Mouse (Mus musculus): Measurements from ENCODE around the gene Akap6. TPM values are rescaled to one million over a fixed set of nuclear protein-coding genes. Genes with fewer than 3 reads are reported as not detected.
A peak's percentile ranks its signal among the peaks of the same experiment; 100 is the strongest.

The Akap6 gene
- polyA plus RNA-seq, 1 experiment from 2014 or later = 0.04 TPM

- Histone ChIP-seq H3K36me3 (ENCODE audit: control insufficient read depth, insufficient read depth) (no peaks in the 10 kb centered on the region), H3K4me2 (ENCODE audit: low read depth, low read length) (no peak overlapping the region), H3K4me3 (ENCODE audit: low read depth, low read length) (no peak overlapping the region), H3K27ac (ENCODE audit: low read length) (no peak overlapping the region), H3K4me1 (ENCODE audit: control insufficient read depth, low read depth, low read length) (no peaks in the 10 kb centered on the region), H3K9ac (ENCODE audit: low read depth, low read length) (no peak overlapping the region), H3K27me3 (ENCODE audit: control insufficient read depth, insufficient read depth, low read depth, low read length) (no peaks in the 10 kb centered on the region), H3K9me3 (replicated peaks; ENCODE audit: control insufficient read depth, low read length) (no peaks in the 10 kb centered on the region)
- no peak for ATAC-seq (ENCODE audit: low read depth)
- 22% methylated on average over 1 of the region's 1 CpGs for WGBS (ENCODE audit: insufficient replicate concordance)
These were observed 425.5 kb downstream of the Akap6 start for GRCm38 (mm10) chr12:53124696-53125095.

DNA sequence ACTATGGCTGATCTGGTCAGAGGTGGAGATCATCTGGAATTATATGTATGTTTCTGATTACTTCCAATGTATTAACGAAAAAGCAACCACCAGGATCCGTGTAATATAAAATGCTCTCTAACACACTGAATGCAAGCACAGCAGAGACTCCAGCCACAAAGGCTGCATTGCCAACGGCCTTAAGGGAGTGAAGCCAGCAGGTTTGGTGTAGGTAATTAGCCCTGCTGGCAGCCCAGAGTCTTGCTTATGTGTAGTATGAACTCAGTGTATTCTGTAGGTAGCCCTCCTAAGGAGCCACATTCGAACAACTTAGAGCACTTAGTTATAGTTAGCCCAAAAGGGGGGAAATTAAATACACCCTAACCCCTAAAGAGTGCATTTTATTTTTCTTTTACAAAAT, 426.1 kb downstream of the Akap6 start:
- ATAC-seq (ENCODE audit: low read depth) = no peak
- no peak overlapping the region for H3K27ac ChIP-seq (ENCODE audit: low read length)
- H3K36me3 ChIP-seq (ENCODE audit: control insufficient read depth, insufficient read depth) = no peaks in the 10 kb centered on the region
- 51% methylated on average over 4 of the region's 4 CpGs for WGBS (ENCODE audit: insufficient replicate concordance)
- H3K27me3 ChIP-seq (ENCODE audit: control insufficient read depth, insufficient read depth, low read depth, low read length) = no peaks in the 10 kb centered on the region
- no peaks in the 10 kb centered on the region for H3K4me1 ChIP-seq (ENCODE audit: control insufficient read depth, low read depth, low read length)
- H3K4me3 ChIP-seq (ENCODE audit: low read depth, low read length) = no peak overlapping the region
- no peak overlapping the region for H3K9ac ChIP-seq (ENCODE audit: low read depth, low read length)
- no peak overlapping the region for H3K4me2 ChIP-seq (ENCODE audit: low read depth, low read length)
- H3K9me3 ChIP-seq (replicated peaks; ENCODE audit: control insufficient read depth, low read length) = no peaks in the 10 kb centered on the region

- no peaks in the 10 kb centered on the region for H3K36me3 ChIP-seq (ENCODE audit: control insufficient read depth, insufficient read depth)
These were observed 435.0 kb downstream of the Akap6 start for GRCm38 (mm10) chr12:53134196-53134595.

DNA sequence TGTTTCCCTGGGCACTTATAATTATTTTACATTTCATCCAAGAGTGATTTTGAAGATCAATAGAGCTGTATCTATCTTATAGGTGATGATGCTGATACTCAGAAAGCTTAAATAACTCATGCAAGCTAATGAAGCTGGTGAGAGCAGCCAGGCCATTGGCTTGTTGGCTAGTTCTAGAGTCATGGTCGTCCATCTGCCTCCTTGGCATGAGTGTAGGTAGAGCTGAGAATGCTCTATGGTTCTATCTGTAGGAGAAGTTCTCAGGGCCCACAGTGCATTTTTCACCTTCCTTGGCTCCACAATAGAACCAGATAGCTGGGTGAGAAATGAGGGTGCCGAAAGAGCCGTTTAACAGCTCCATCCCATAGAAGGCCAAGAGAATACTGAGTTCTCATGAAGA, 438.1 kb downstream of the Akap6 start:
- WGBS (ENCODE audit: insufficient replicate concordance) = 60% methylated on average over 3 of the region's 3 CpGs
- ATAC-seq (ENCODE audit: low read depth) = no peak
- Histone ChIP-seq H3K4me1 (ENCODE audit: control insufficient read depth, low read depth, low read length) (no peaks in the 10 kb centered on the region), H3K4me3 (ENCODE audit: low read depth, low read length) (no peak overlapping the region), H3K27ac (ENCODE audit: low read length) (no peak overlapping the region), H3K36me3 (ENCODE audit: control insufficient read depth, insufficient read depth) (no peaks in the 10 kb centered on the region), H3K9ac (ENCODE audit: low read depth, low read length) (no peak overlapping the region), H3K9me3 (replicated peaks; ENCODE audit: control insufficient read depth, low read length) (no peaks in the 10 kb centered on the region), H3K4me2 (ENCODE audit: low read depth, low read length) (no peak overlapping the region), H3K27me3 (ENCODE audit: control insufficient read depth, insufficient read depth, low read depth, low read length) (no peaks in the 10 kb centered on the region)

More at GRCm38 (mm10) chr12:53134196-53134595, 435.0 kb downstream of the Akap6 start:
- no peak overlapping the region for H3K9ac ChIP-seq (ENCODE audit: low read depth, low read length)
- no peaks in the 10 kb centered on the region for H3K9me3 ChIP-seq (replicated peaks; ENCODE audit: control insufficient read depth, low read length)
- ATAC-seq (ENCODE audit: low read depth) = peak; percentile 66
- 71% methylated on average over 2 of the region's 2 CpGs for WGBS (ENCODE audit: insufficient replicate concordance)
- H3K27me3 ChIP-seq (ENCODE audit: control insufficient read depth, insufficient read depth, low read depth, low read length) = no peaks in the 10 kb centered on the region
- no peak overlapping the region for H3K4me2 ChIP-seq (ENCODE audit: low read depth, low read length)
- no peak overlapping the region for H3K27ac ChIP-seq (ENCODE audit: low read length)
- H3K4me3 ChIP-seq (ENCODE audit: low read depth, low read length) = no peak overlapping the region
- H3K4me1 ChIP-seq (ENCODE audit: control insufficient read depth, low read depth, low read length) = no peaks in the 10 kb centered on the region

DNA sequence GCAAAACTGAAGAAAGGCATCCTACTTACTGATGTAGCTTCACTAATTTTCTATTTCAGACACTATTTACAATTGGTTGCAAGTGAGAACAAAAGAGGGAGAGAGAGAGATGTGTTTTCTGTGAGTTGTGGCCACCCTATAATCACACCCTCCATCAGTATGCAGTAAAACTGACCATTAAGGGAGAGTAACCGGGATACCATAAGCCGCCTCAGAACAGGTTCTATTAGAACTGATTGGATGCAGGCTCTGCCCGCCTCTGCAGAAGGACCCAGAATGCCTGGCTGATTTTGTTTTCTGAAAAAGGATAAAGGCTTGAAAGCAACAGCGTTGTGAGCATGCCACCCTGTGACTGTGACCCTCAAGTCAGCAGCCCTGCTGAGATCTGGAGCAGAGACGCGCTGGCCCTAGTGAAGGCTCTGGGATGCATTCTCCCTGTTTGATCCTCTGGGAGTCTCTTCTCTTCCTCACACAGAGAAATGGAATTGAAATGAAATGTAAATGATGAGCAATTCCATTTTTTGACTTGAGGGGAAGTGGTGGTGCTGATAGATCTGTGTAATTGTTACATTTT, 445.0 kb downstream of the Akap6 start:
- Histone ChIP-seq H3K9ac (ENCODE audit: low read depth, low read length) (no peak overlapping the region), H3K4me3 (ENCODE audit: low read depth, low read length) (no peak overlapping the region), H3K9me3 (replicated peaks; ENCODE audit: control insufficient read depth, low read length) (no peaks in the 10 kb centered on the region), H3K36me3 (ENCODE audit: control insufficient read depth, insufficient read depth) (no peaks in the 10 kb centered on the region), H3K27me3 (ENCODE audit: control insufficient read depth, insufficient read depth, low read depth, low read length) (no peaks in the 10 kb centered on the region), H3K4me1 (ENCODE audit: control insufficient read depth, low read depth, low read length) (no peaks in the 10 kb centered on the region), H3K4me2 (ENCODE audit: low read depth, low read length) (no peak overlapping the region), H3K27ac (ENCODE audit: low read length) (no peak overlapping the region)
- ATAC-seq (ENCODE audit: low read depth) = no peak
- WGBS (ENCODE audit: insufficient replicate concordance) = 74% methylated on average over 6 of the region's 6 CpGs

GRCm38 (mm10) chr12:53144760-53145159, 445.6 kb downstream of the Akap6 start:
- Histone ChIP-seq H3K27me3 (ENCODE audit: control insufficient read depth, insufficient read depth, low read depth, low read length) (no peaks in the 10 kb centered on the region), H3K4me2 (ENCODE audit: low read depth, low read length) (no peak overlapping the region), H3K9ac (ENCODE audit: low read depth, low read length) (no peak overlapping the region), H3K27ac (ENCODE audit: low read length) (no peak overlapping the region), H3K9me3 (replicated peaks; ENCODE audit: control insufficient read depth, low read length) (no peaks in the 10 kb centered on the region), H3K4me1 (ENCODE audit: control insufficient read depth, low read depth, low read length) (no peaks in the 10 kb centered on the region), H3K4me3 (ENCODE audit: low read depth, low read length) (no peak overlapping the region), H3K36me3 (ENCODE audit: control insufficient read depth, insufficient read depth) (no peaks in the 10 kb centered on the region)
- WGBS (ENCODE audit: insufficient replicate concordance) = 85% methylated on average over 10 of the region's 10 CpGs
- ATAC-seq (ENCODE audit: low read depth) = no peak

DNA sequence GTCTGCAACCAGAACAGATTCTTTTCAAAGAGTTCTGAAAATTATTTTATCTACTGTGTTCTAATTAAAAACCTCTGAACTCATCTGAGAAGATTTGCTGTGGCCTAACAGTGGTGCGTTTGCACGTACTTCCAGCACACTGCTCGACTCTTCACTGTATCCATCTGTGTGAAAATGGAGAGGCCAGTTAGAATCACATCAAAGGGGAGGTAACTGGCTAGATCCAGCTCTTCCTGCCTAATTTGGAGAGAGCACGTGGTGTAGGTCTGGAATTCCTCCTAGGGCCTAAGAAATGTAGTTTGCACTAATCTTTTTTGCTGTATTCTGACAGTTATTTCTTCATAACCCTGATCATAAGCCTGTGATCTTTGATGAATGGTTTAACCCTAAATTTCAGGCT, 446.3 kb downstream of the Akap6 start:
- Histone ChIP-seq H3K27me3 (ENCODE audit: control insufficient read depth, insufficient read depth, low read depth, low read length) (no peaks in the 10 kb centered on the region), H3K4me2 (ENCODE audit: low read depth, low read length) (no peak overlapping the region), H3K27ac (ENCODE audit: low read length) (no peak overlapping the region), H3K4me1 (ENCODE audit: control insufficient read depth, low read depth, low read length) (no peaks in the 10 kb centered on the region), H3K9ac (ENCODE audit: low read depth, low read length) (no peak overlapping the region), H3K9me3 (replicated peaks; ENCODE audit: control insufficient read depth, low read length) (no peaks in the 10 kb centered on the region), H3K4me3 (ENCODE audit: low read depth, low read length) (no peak overlapping the region), H3K36me3 (ENCODE audit: control insufficient read depth, insufficient read depth) (no peaks in the 10 kb centered on the region)
- no peak for ATAC-seq (ENCODE audit: low read depth)
- 62% methylated on average over 4 of the region's 4 CpGs for WGBS (ENCODE audit: insufficient replicate concordance)

- Histone ChIP-seq H3K4me1 (ENCODE audit: control insufficient read depth, low read depth, low read length) (no peaks in the 10 kb centered on the region), H3K9me3 (replicated peaks; ENCODE audit: control insufficient read depth, low read length) (no peaks in the 10 kb centered on the region), H3K27me3 (ENCODE audit: control insufficient read depth, insufficient read depth, low read depth, low read length) (no peaks in the 10 kb centered on the region), H3K4me2 (ENCODE audit: low read depth, low read length) (no peak overlapping the region), H3K9ac (ENCODE audit: low read depth, low read length) (no peak overlapping the region), H3K4me3 (ENCODE audit: low read depth, low read length) (no peak overlapping the region), H3K36me3 (ENCODE audit: control insufficient read depth, insufficient read depth) (no peaks in the 10 kb centered on the region), H3K27ac (ENCODE audit: low read length) (no peak overlapping the region)
- ATAC-seq (ENCODE audit: low read depth) = no peak
- WGBS (ENCODE audit: insufficient replicate concordance) = 57% methylated on average over 11 of the region's 11 CpGs
These were observed 447.4 kb downstream of the Akap6 start for GRCm38 (mm10) chr12:53146460-53147050.

DNA sequence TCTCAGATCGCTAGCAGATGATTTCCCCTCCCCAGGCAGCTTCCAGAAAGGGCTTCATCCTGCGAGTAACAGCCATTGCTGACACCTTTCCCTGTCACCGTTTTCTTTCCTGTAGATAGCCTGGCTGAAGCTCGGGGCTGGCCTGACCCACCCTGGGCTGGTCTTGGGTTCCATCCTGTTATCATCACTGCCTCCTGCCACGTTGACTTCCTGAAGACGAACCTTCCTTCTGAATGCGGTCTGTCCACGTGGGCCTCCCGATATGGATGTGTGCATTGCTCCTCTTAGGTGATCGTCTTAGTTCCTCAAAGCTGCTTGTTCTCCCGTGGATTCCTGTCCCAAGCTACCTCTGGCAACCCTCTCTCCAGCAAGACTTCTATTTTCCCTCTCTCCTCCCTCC, 448.5 kb downstream of the Akap6 start:
- WGBS (ENCODE audit: insufficient replicate concordance) = 26% methylated on average over 11 of the region's 11 CpGs
- no peaks in the 10 kb centered on the region for H3K27me3 ChIP-seq (ENCODE audit: control insufficient read depth, insufficient read depth, low read depth, low read length)
- H3K9ac ChIP-seq (ENCODE audit: low read depth, low read length) = no peak overlapping the region
- no peaks in the 10 kb centered on the region for H3K4me1 ChIP-seq (ENCODE audit: control insufficient read depth, low read depth, low read length)
- no peaks in the 10 kb centered on the region for H3K9me3 ChIP-seq (replicated peaks; ENCODE audit: control insufficient read depth, low read length)
- ATAC-seq (ENCODE audit: low read depth) = no peak
- no peak overlapping the region for H3K4me3 ChIP-seq (ENCODE audit: low read depth, low read length)
- no peak overlapping the region for H3K27ac ChIP-seq (ENCODE audit: low read length)
- H3K4me2 ChIP-seq (ENCODE audit: low read depth, low read length) = no peak overlapping the region
- H3K36me3 ChIP-seq (ENCODE audit: control insufficient read depth, insufficient read depth) = no peaks in the 10 kb centered on the region
